Mouse (Mus musculus): ENCODE results near the gene Lat2. TPM values are rescaled to one million over a fixed set of nuclear protein-coding genes. Genes with fewer than 3 reads are reported as not detected.

Gene Lat2
- total RNA-seq, 1 experiment from 2014 or later, result 2.2 TPM

DNA sequence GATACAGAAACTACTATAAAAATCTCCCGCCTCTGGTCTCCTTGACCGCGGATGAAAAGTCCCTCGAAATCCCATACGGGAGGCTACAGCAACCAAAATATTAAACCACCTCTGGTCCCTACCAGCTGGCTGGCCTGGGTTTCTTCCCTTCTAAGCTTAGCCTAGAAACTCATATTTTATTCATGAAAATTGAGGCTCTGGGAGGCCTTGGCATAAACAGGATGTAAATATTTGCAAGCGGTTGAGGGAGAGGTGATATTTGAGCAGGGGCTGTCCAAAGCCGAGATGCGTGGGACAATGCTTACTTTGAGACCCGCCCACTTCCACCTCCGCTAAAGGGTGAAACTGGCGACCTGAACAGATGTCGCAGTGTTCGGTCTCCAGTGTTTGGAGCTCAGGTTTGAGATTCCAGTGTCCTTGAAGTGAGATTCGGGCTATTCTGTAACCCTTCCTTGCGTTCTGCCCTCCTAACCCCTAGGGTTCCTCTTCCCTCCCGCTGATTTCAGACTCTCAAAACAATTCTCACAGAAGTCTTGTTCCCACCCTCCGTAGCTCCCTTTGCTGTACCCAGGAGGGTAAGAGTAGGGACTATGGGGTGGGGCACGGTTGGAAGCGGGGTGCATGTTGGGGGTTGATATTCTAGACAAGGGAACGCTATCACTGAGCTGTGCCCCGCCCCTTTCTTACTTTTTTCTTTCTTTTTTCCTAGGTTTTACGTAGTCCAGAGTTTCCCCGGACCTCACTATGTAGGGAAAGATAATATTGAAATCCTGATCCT lies 42.9 kb downstream of the Lat2 start:
- DNase-seq, result peak; percentile 79

DNA sequence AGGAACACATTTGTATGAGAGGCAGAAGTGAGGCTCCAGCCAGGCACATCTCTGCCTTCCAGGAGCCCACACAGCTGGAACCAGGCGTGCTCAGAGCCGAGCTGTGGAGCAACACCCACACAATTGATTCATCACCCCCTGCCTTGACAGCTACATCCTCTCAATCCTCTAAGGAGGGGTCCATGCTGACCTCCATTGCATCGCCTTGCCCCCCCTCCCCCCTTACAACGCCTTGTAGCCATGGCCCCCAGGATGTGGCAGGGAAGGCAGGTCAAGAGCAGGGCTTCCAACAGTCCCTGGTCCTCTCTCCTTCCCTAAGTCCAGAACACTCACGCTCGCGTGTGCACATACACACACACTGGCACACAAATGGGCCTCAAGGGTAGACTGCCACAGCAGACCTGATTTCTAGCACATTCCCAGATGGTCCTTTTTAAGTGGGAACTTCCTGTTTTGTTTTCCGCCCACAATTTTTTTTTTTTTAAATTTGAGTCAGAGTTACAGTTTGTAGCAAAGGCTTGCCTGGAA lies 45.8 kb downstream of the Lat2 start:
- peak; percentile 30 for DNase-seq

DNA sequence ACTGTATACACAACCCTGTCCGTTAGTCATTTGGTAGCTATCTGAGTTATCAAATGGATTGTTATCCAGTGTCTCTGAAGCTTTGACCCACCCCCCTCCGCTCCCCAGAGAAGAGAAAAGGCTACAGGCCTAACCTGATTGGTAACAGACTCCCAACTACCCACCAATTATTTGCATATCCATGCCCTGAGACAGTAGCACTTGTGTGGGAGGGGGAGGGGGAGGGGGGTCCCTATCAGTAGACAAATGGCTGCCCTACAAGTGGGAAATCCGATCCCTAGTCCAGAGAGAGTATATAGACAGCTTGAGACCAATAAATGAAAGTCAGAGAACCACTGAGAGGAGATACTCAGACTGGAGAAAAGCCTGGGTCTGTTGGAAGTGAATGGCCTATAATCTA lies 46.8 kb downstream of the Lat2 start:
- DNase-seq, result no peak

DNA sequence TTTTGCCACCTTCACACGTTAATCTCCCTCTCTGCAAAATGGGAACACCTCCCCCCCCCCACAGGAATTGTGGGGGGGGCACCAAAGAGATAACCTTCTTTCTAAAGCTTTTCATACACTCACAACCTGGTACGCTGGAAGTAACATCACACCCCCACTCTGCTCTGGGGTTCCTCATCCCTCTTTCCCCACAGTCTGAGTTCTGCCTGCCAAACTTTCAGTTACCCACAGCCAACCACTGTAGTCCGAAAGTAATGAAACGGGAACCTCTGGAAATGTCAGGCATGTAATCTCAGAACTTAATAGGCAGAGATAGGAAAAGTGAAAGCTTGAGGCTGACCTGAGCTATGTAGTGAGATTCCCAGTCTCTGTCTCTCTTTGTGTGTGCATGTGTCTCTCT lies 47.4 kb downstream of the Lat2 start:
- DNase-seq, result no peak

DNA sequence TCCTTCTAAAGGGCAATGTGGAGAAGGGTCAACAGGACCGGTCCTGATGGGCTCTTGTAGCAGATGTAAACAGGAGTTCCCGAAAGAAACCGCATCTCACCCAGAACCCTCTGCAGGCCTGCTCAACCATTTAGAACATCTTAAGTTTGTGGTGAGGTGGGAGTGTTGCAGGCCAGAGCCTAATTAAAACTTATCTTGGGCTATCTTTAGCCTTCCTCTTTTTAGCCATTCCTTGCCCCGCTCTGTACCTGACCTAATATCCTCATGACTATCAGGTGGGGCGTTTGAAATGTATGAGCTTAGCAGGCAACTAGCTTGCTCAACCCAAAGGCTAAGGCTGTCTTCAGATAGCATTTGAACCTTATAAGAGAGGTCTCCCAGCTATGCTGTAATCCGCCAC lies 49.1 kb downstream of the Lat2 start:
- no peak for DNase-seq

DNA sequence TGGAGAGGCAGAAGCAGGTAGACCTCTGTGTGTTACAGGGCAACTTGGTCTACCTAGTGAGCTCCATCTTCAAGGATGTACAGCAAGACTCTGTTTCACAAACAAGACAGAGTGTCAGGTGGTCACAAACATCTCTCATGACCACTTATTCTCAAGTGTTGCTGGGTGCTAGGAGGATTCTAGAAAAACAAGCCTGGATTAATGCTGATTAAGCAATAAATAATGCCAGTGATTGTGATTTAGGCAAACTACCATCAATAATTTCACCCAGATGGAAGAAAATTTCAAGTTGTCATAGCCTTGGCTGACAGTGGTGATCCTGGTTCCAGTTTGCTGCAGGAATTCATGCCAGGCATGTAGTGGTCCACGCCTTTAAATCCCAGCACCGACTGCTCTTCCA lies 50.6 kb downstream of the Lat2 start:
- no peak for DNase-seq

DNA sequence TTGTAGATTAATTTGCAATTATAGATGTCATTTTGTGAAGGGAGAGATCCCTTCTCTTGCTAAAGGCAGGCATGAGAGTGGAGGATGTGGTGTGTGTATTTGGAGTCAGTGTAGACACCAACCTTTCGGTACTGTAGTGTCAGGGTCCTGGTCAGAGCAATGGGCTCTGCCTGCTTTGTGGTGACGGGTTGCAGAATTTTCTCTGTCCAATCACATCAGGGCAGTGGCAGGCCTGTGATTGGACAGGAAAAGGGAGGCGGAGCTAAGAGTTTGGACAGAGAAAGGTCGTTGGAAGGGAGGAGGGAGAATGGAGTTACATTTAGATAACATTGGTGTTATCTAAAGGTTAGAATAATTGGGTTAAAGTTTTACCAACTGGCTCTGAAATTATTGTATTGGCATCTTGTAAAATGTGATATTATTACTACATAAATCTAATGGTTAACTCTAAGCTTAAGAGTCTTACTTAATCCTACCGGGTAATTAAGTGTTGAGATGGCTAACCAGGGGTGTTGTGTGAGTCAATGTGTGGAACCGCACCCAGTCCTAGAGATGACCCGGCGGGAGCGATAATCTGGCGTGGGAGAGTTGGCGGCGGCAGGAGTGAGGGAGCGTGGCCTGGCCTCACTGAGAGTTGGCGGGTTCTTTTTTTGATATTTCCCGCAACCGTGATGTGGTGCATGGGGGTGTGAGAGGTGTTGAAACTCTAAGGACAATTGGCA lies 54.2 kb downstream of the Lat2 start:
- DNase-seq, result no peak

DNA sequence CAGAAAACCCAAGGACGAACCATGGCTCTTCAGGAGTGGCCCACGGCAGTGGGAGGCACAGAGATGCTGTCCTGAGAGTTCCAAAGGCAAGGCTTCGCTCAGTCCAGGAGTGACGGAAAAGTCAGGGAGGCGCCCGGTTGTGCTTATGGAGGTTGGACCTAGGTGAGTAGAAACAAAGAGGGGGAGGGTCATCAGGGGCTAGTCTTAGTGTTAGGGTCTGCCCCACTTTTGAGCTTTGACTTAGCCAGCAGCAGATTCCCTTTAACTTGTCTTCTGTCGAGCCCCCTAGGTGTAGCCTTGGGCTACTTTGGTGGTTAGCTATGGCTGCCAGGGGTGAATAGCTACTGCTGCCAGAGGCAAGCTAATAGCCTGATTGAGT lies 54.8 kb downstream of the Lat2 start, which contains the start of gene Syna:
Syna (minus strand) TSS at position 101 of the 379 bp plus-strand sequence.
- no peak for DNase-seq

DNA sequence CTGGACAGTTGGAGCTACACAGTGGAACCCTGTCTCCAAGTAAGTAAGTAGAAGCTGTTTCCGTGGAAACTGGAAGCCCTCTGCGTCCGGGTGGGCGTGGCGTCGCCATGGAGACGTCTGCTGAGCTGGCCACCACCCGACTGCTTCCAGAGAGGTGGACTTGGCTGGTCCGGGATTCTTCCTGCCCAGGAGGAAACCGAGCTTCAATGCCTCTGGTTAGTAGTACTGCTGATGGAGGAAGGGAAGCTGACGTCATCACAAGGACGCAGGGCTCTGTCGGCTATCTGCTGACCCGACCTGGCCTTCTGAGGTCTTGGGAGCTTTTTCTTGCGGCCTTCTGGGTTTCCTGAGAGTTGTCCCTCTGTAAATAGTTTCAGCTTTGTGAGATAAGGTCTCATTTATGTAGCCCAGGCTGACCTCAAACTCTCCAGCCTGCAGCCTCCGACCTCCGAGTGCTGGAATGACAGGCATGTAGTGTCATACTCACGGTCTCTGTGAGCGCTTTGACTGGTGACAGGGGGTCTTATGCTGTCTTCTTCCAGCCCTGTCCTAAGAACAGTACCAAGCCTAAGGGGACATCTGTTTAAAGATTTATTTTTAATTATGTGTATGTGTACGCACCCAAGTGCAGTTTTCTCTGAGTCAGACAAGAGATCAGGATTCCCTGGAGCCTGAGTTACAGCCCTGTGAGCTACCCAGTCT lies 59.2 kb downstream of the Lat2 start:
- peak; percentile 87 for DNase-seq

DNA sequence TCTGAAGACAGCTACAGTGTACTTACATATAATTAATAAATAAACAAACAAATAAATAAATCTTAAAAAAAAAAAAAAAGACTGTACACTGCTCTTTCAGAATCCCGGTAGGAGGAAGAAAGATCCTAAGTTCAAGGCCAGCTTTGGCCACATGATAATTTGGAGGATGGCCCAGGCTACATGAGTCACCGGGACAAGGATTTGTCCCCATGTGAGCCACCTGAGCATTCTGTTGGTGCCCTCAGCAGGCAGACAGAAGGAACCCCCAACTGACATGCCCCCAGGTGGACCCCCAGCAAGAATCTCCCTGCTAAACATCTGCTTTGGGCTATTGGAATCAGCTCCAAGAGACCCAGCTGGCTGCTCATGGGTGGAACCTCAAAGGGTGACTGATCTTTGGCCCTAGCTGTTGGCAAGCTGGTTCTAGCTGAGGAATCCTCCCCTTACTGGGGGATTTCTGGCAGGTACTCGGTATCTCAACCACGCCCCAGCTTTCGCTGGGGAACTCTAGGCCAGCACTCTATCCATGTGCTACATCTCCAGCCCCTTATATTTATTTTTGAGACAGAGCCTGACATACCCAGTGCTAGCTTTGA lies 60.8 kb downstream of the Lat2 start:
- DNase-seq, result peak; percentile 69

DNA sequence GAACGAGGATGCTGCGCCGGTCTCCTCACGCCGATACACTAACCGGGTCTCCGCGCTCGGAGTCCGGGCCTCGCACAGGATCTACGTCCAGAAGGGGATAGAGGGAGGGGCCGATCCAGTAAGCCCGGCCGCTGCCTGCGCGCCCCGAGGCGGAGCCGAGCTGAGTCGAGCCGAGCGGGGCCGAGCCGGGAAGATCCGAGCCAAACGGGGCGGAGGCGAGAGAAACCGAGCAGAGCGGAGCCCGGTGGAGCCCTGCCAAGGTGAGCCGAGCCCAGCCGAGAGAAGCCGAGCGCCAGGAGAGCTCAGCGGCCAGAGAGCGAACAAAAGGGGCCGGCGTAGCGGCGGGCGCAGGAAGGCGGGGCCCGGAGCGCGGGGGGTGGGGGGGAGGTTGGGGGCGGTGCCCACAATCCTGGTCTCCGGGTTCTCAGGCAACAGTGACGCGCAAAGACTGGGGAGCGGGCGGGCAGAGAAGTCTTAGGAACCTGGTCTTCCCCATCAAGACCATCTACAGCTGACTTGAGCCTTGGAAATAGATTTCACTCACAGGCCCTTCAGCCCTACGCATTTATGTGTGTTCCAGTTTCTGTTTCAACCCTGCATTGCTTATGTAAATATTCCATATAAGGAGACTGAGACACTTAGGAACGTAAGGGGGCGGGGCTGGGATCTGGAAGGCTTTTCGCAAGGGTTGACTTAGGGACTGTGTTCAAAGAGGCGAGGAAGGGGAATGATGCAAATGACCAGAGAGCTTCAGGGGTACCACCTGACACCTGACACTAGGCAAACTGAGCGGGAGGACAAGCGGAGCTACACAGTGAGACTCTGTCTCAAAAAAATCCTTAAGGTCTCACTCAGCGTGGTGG lies 62.5 kb downstream of the Lat2 start, which contains the start of gene Clip2:
Clip2 (minus strand) TSS at position 325 of the 863 bp plus-strand sequence.
- DNase-seq, result peak; percentile 100

DNA sequence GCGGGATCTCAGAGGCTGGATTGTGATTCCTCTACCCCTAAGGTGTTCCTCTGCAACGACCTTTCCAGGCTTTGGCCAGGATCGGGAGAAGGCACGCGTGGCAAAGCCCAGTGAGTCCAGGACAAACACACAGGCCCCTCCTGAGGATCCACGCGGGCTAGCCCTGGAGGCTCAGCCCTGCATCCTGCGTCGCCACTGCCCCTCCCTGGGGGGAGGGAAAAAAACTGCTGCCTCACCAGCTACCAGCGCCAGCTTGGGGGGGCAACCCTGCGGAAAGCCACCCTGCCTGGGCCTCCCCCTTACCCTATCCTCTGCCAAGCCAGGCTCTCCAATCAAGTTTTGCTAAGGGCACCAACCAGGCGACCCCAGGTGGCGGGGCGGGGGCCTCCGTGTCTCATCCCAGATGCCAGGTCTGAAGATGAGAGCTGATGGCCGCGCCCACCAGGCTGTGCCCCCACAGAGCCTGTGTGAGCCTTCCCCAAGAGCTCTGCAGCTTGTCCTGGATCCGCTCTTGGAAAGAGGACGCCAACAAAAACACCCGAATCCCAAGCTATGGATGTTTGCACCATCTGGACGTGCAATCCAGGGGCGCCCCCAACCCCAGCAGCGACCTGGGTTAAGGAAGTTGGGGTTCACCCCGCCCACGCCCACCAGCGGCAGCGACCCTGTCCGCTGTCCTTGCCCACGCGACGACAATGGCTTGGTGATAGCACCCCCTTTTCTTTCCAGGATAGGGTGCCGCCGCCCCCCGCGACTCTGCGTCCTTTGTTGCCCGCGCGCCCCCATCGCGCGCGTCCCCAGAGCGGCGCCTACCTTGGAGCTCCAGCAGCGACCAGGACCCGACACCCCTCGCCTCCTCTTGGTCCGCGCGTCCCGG lies 63.4 kb downstream of the Lat2 start:
- peak; percentile 68 for DNase-seq

DNA sequence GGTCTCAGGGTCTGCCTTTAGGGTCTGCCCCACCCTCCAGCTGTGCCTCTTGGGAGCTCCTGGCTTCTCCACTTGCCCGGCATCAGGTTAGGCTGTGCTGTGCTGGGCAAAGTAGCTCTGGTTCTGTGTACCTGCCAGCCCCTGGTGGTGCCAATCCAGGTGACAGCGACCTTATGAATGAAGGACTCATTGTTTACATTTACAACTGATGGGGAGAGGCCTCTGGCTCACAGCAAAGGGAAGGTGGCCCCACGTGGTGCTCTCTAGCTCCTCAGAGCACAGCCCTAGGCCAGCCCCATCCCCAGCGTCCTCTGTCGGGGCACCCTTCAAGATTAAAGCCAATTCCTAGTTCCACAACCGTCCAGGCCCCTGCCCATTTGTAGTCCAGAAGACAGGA lies 64.0 kb downstream of the Lat2 start:
- DNase-seq, result no peak

Small RNA genes lying within 50 kb of the gene (microRNA-seq; reads per million reads assigned to microRNA genes)
- 0 to 0.43 reads per million in 2 experiments for gene Mir7228

Other genes with a start within 250 kb of the Lat2 start
- 61.7 and 69.6 TPM in 2 replicates for gene Gtf2ird1, start 158.3 kb downstream of the Lat2 start, total RNA-seq (2021)
- 23.4 and 25.3 TPM in 2 replicates for gene Clip2, start 62.6 kb downstream of the Lat2 start, total RNA-seq (2021)
- not detected in 2 replicates for gene Syna, start 54.9 kb downstream of the Lat2 start, total RNA-seq (2021)
- 47.2 and 51.2 TPM in 2 replicates for gene Rfc2, start 33.7 kb downstream of the Lat2 start, total RNA-seq (2021)
- gene Eif4h, start 24.5 kb upstream of the Lat2 start, total RNA-seq (2021), result 277 and 309 TPM in 2 replicates
- 17.9 and 23.7 TPM in 2 replicates for gene Limk1, start 73.6 kb upstream of the Lat2 start, total RNA-seq (2021)
- gene Eln, start 132.3 kb upstream of the Lat2 start, total RNA-seq (2021), result 148 and 554 TPM in 2 replicates